Mouse (Mus musculus): ENCODE data around the gene Foxp2.

- TF ChIP-seq CTCF (IDR thresholded peaks at IDR 0.05): no peak
- no peak for TF ChIP-seq POLR2A (IDR thresholded peaks at IDR 0.05; ENCODE audit: insufficient read depth, low read depth, low read length)
- TF ChIP-seq EP300 (IDR thresholded peaks at IDR 0.05; ENCODE audit: insufficient read depth, low read depth, low read length): no peak
These were observed 77.1 kb downstream of the Foxp2 start for GRCm38 (mm10) chr6:14978201-14978600.
